Mouse (Mus musculus): ENCODE results near the gene Hdac9. TPM values are rescaled to one million over a fixed set of nuclear protein-coding genes. Genes with fewer than 3 reads are reported as not detected.

The Hdac9 gene
- polyA plus RNA-seq, 1 experiment from 2014 or later: 5.3 TPM

- Histone ChIP-seq H3K9ac (ENCODE audit: low read depth, low read length) (no peak overlapping the region), H3K4me2 (replicated peaks; ENCODE audit: low read depth, low read length) (no peak overlapping the region), H3K27ac (ENCODE audit: low read depth, low read length) (no peak overlapping the region), H3K4me1 (ENCODE audit: control insufficient read depth, insufficient read depth, low read length) (no peaks in the 10 kb centered on the region), H3K36me3 (ENCODE audit: control insufficient read depth, insufficient read depth, low read length) (no peaks in the 10 kb centered on the region), H3K27me3 (ENCODE audit: control insufficient read depth, insufficient read depth, low read length) (no peaks in the 10 kb centered on the region), H3K9me3 (ENCODE audit: control insufficient read depth, low read length) (no peaks in the 10 kb centered on the region), H3K4me3 (ENCODE audit: low read length) (no peak overlapping the region)
- WGBS: 94% methylated on average over 1 of the region's 1 CpGs
- ATAC-seq (ENCODE audit: low FRiP score, low TSS enrichment): no peak
Measured at GRCm38 (mm10) chr12:34327111-34327510, 589.8 kb downstream of the Hdac9 start.

- no peaks in the 10 kb centered on the region for H3K27me3 ChIP-seq (ENCODE audit: control insufficient read depth, insufficient read depth, low read length)
- H3K9ac ChIP-seq (ENCODE audit: low read depth, low read length): no peak overlapping the region
- ATAC-seq (ENCODE audit: low FRiP score, low TSS enrichment): no peak
- no peaks in the 10 kb centered on the region for H3K4me1 ChIP-seq (ENCODE audit: control insufficient read depth, insufficient read depth, low read length)
- no peak overlapping the region for H3K4me3 ChIP-seq (ENCODE audit: low read length)
- no peaks in the 10 kb centered on the region for H3K9me3 ChIP-seq (ENCODE audit: control insufficient read depth, low read length)
- 65% methylated on average over 15 of the region's 15 CpGs for WGBS
- no peak overlapping the region for H3K4me2 ChIP-seq (replicated peaks; ENCODE audit: low read depth, low read length)
- no peaks in the 10 kb centered on the region for H3K36me3 ChIP-seq (ENCODE audit: control insufficient read depth, insufficient read depth, low read length)
- H3K27ac ChIP-seq (ENCODE audit: low read depth, low read length): no peak overlapping the region
Measured at GRCm38 (mm10) chr12:34312113-34312719, 604.7 kb downstream of the Hdac9 start.

GRCm38 (mm10) chr12:34305453-34305852, 611.4 kb downstream of the Hdac9 start:
- no peak for ATAC-seq (ENCODE audit: low FRiP score, low TSS enrichment)
- no peaks in the 10 kb centered on the region for H3K9me3 ChIP-seq (ENCODE audit: control insufficient read depth, low read length)

GRCm38 (mm10) chr12:34292346-34292745, 624.5 kb downstream of the Hdac9 start:
- no peak for ATAC-seq (ENCODE audit: low FRiP score, low TSS enrichment)
- H3K4me3 ChIP-seq (ENCODE audit: low read length): no peak overlapping the region
- H3K27me3 ChIP-seq (ENCODE audit: control insufficient read depth, insufficient read depth, low read length): no peaks in the 10 kb centered on the region
- 85% methylated on average over 7 of the region's 7 CpGs for WGBS
- no peaks in the 10 kb centered on the region for H3K4me1 ChIP-seq (ENCODE audit: control insufficient read depth, insufficient read depth, low read length)
- no peaks in the 10 kb centered on the region for H3K36me3 ChIP-seq (ENCODE audit: control insufficient read depth, insufficient read depth, low read length)
- no peaks in the 10 kb centered on the region for H3K9me3 ChIP-seq (ENCODE audit: control insufficient read depth, low read length)
- no peak overlapping the region for H3K27ac ChIP-seq (ENCODE audit: low read depth, low read length)
- no peak overlapping the region for H3K9ac ChIP-seq (ENCODE audit: low read depth, low read length)
- no peak overlapping the region for H3K4me2 ChIP-seq (replicated peaks; ENCODE audit: low read depth, low read length)

More at GRCm38 (mm10) chr12:34305453-34305852, 611.4 kb downstream of the Hdac9 start:
- no peak overlapping the region for H3K9ac ChIP-seq (ENCODE audit: low read depth, low read length)
- H3K27me3 ChIP-seq (ENCODE audit: control insufficient read depth, insufficient read depth, low read length): no peaks in the 10 kb centered on the region
- H3K36me3 ChIP-seq (ENCODE audit: control insufficient read depth, insufficient read depth, low read length): no peaks in the 10 kb centered on the region
- no peaks in the 10 kb centered on the region for H3K4me1 ChIP-seq (ENCODE audit: control insufficient read depth, insufficient read depth, low read length)
- no peak overlapping the region for H3K27ac ChIP-seq (ENCODE audit: low read depth, low read length)
- H3K4me2 ChIP-seq (replicated peaks; ENCODE audit: low read depth, low read length): no peak overlapping the region
- no peak overlapping the region for H3K4me3 ChIP-seq (ENCODE audit: low read length)
- WGBS: 52% methylated on average over 3 of the region's 3 CpGs

GRCm38 (mm10) chr12:34287218-34287617, 629.7 kb downstream of the Hdac9 start:
- no peak overlapping the region for H3K27ac ChIP-seq (ENCODE audit: low read depth, low read length)
- no peak overlapping the region for H3K9ac ChIP-seq (ENCODE audit: low read depth, low read length)
- H3K4me3 ChIP-seq (ENCODE audit: low read length): no peak overlapping the region
- no peaks in the 10 kb centered on the region for H3K36me3 ChIP-seq (ENCODE audit: control insufficient read depth, insufficient read depth, low read length)
- H3K9me3 ChIP-seq (ENCODE audit: control insufficient read depth, low read length): no peaks in the 10 kb centered on the region
- H3K27me3 ChIP-seq (ENCODE audit: control insufficient read depth, insufficient read depth, low read length): no peaks in the 10 kb centered on the region
- no peak overlapping the region for H3K4me2 ChIP-seq (replicated peaks; ENCODE audit: low read depth, low read length)
- 40% methylated on average over 2 of the region's 2 CpGs for WGBS
- H3K4me1 ChIP-seq (ENCODE audit: control insufficient read depth, insufficient read depth, low read length): no peaks in the 10 kb centered on the region
- no peak for ATAC-seq (ENCODE audit: low FRiP score, low TSS enrichment)

- H3K4me3 ChIP-seq (ENCODE audit: low read length): no peak overlapping the region
- no peak overlapping the region for H3K9ac ChIP-seq (ENCODE audit: low read depth, low read length)
- no peaks in the 10 kb centered on the region for H3K4me1 ChIP-seq (ENCODE audit: control insufficient read depth, insufficient read depth, low read length)
- H3K9me3 ChIP-seq (ENCODE audit: control insufficient read depth, low read length): no peaks in the 10 kb centered on the region
- no peaks in the 10 kb centered on the region for H3K36me3 ChIP-seq (ENCODE audit: control insufficient read depth, insufficient read depth, low read length)
- H3K27ac ChIP-seq (ENCODE audit: low read depth, low read length): no peak overlapping the region
- no peak overlapping the region for H3K4me2 ChIP-seq (replicated peaks; ENCODE audit: low read depth, low read length)
- no peak for ATAC-seq (ENCODE audit: low FRiP score, low TSS enrichment)
- no peaks in the 10 kb centered on the region for H3K27me3 ChIP-seq (ENCODE audit: control insufficient read depth, insufficient read depth, low read length)
Measured at GRCm38 (mm10) chr12:34284888-34285287, 632.0 kb downstream of the Hdac9 start.

GRCm38 (mm10) chr12:34284396-34284795, 632.5 kb downstream of the Hdac9 start:
- H3K4me1 ChIP-seq (ENCODE audit: control insufficient read depth, insufficient read depth, low read length): no peaks in the 10 kb centered on the region
- no peak overlapping the region for H3K4me3 ChIP-seq (ENCODE audit: low read length)
- H3K36me3 ChIP-seq (ENCODE audit: control insufficient read depth, insufficient read depth, low read length): no peaks in the 10 kb centered on the region
- no peaks in the 10 kb centered on the region for H3K27me3 ChIP-seq (ENCODE audit: control insufficient read depth, insufficient read depth, low read length)
- no peak for ATAC-seq (ENCODE audit: low FRiP score, low TSS enrichment)
- 90% methylated on average over 3 of the region's 3 CpGs for WGBS
- H3K27ac ChIP-seq (ENCODE audit: low read depth, low read length): no peak overlapping the region
- H3K9ac ChIP-seq (ENCODE audit: low read depth, low read length): no peak overlapping the region
- H3K9me3 ChIP-seq (ENCODE audit: control insufficient read depth, low read length): no peaks in the 10 kb centered on the region
- H3K4me2 ChIP-seq (replicated peaks; ENCODE audit: low read depth, low read length): no peak overlapping the region

GRCm38 (mm10) chr12:34278822-34279221, 638.1 kb downstream of the Hdac9 start:
- Histone ChIP-seq H3K9me3 (ENCODE audit: control insufficient read depth, low read length) (no peaks in the 10 kb centered on the region), H3K4me3 (ENCODE audit: low read length) (no peak overlapping the region), H3K4me2 (replicated peaks; ENCODE audit: low read depth, low read length) (no peak overlapping the region), H3K36me3 (ENCODE audit: control insufficient read depth, insufficient read depth, low read length) (no peaks in the 10 kb centered on the region), H3K4me1 (ENCODE audit: control insufficient read depth, insufficient read depth, low read length) (no peaks in the 10 kb centered on the region), H3K9ac (ENCODE audit: low read depth, low read length) (no peak overlapping the region), H3K27ac (ENCODE audit: low read depth, low read length) (no peak overlapping the region), H3K27me3 (ENCODE audit: control insufficient read depth, insufficient read depth, low read length) (no peaks in the 10 kb centered on the region)
- ATAC-seq (ENCODE audit: low FRiP score, low TSS enrichment): no peak
- WGBS: 90% methylated on average over 12 of the region's 12 CpGs

- no peak overlapping the region for H3K4me3 ChIP-seq (ENCODE audit: low read length)
- H3K4me1 ChIP-seq (ENCODE audit: control insufficient read depth, insufficient read depth, low read length): no peaks in the 10 kb centered on the region
- no peak for ATAC-seq (ENCODE audit: low FRiP score, low TSS enrichment)
- H3K9me3 ChIP-seq (ENCODE audit: control insufficient read depth, low read length): no peaks in the 10 kb centered on the region
- H3K9ac ChIP-seq (ENCODE audit: low read depth, low read length): no peak overlapping the region
- no peak overlapping the region for H3K4me2 ChIP-seq (replicated peaks; ENCODE audit: low read depth, low read length)
- no peaks in the 10 kb centered on the region for H3K27me3 ChIP-seq (ENCODE audit: control insufficient read depth, insufficient read depth, low read length)
- WGBS: 74% methylated on average over 1 of the region's 1 CpGs
- no peak overlapping the region for H3K27ac ChIP-seq (ENCODE audit: low read depth, low read length)
- H3K36me3 ChIP-seq (ENCODE audit: control insufficient read depth, insufficient read depth, low read length): no peaks in the 10 kb centered on the region
Measured at GRCm38 (mm10) chr12:34273816-34274215, 643.1 kb downstream of the Hdac9 start.
